Mouse (Mus musculus): ENCODE results near the gene Prim2.

The Prim2 gene

DNA sequence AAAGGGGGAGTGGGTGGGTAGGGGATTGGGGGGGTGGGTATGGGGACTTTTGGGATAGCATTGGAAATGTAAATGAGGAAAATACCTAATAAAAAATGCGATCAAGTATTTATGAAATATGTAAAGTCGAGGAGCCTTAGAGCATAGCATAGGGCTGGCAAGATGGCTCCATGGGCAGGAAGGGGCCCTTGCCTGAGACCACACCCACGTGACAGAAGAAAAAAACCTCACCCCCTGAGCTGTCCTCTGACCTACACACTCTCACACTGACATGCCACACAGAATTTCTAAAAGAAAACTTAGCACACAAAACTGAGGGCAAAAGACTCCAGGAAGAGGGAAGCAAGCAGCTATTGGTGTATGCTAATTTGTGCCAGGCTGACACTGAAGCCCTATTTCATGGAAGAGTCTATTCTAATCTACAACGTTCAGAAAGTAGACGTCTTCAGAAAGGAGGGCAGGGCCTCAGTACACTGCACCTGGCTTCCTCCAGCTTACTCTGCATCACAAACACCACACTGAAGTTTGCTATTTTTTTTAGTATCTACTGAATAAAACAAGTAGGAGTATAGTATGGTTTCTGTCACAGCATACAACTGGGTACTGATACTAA is 65.4 kb downstream of the Prim2 start:
- no peak for DNase-seq (ENCODE audit: low read depth, low spot score)

- DNase-seq (ENCODE audit: low read depth, low spot score), result no peak
Observed at GRCm38 (mm10) chr1:33599698-33600097, 69.9 kb downstream of the Prim2 start.

GRCm38 (mm10) chr1:33599019-33599667 is 70.5 kb downstream of the Prim2 start:
- no peak for DNase-seq (ENCODE audit: low read depth, low spot score)

GRCm38 (mm10) chr1:33597043-33597442 is 72.6 kb downstream of the Prim2 start:
- no peak for DNase-seq (ENCODE audit: low read depth, low spot score)

DNA sequence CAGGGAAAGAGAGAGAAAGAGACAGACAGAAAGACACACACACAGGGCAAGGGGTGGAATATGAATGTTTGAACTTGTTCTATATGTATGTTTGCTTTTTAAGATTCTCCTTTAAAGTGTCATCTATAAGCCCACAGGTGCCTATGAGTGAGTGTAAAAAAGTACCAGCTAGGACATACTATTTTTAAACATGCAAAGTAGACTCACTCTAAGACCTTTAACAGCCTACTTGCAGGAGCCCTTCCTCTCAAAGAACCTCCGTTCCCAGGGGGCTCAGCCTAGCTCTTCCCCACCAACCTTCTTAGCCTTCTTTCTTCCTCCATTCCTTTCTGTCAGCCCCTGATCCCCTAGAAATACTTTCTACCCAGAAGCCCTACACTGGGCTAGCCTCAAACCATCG is 73.7 kb downstream of the Prim2 start:
- no peak for DNase-seq (ENCODE audit: low read depth, low spot score)

GRCm38 (mm10) chr1:33594966-33595365 is 74.6 kb downstream of the Prim2 start:
- DNase-seq (ENCODE audit: low read depth, low spot score), result no peak

- DNase-seq (ENCODE audit: low read depth, low spot score), result no peak
Observed at GRCm38 (mm10) chr1:33593718-33594388, 75.7 kb downstream of the Prim2 start.

GRCm38 (mm10) chr1:33591997-33592608 is 77.5 kb downstream of the Prim2 start:
- DNase-seq (ENCODE audit: low read depth, low spot score), result no peak

- no peak for DNase-seq (ENCODE audit: low read depth, low spot score)
Observed at GRCm38 (mm10) chr1:33590556-33591411, 78.8 kb downstream of the Prim2 start.

DNA sequence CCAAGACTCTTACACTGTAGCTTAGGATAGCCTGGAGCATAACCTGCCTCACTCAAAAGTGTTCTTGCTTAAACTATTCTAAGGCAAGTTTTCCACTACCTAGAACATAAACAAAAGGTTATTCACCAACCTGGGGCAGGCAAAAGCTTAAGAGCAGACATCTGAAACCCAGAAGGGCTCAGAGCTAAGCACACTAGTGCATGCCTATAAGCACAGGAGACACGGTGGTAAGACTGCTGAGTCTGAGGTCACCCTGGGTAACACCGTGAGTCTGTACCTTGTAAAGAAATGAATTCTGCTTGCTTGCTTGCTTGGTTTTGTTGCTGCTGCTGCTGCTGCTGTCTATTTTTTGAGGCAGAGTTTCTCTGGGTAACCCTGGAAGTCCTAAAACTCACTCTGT is 80.1 kb downstream of the Prim2 start:
- DNase-seq (ENCODE audit: low read depth, low spot score), result no peak

DNA sequence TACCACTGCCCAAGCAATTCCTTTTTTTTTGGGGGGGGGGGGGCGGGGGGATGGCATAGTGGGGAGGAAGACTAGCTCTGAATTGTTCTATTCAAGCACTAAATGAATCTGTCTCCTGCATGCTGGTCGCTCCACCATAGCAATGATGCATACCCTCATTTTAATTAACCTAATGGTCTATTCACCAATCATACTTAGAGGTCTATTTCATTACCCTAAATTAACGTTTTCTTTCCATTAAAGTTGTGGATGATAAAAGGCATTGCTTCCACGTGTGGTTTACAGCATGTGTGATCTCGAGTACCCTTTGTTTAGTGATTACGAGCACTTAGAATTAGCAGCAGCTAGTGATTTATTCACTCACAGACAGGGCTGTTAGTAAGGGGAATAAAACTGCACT is 81.0 kb downstream of the Prim2 start:
- no peak for DNase-seq (ENCODE audit: low read depth, low spot score)

GRCm38 (mm10) chr1:33584590-33584978 is 85.0 kb downstream of the Prim2 start:
- DNase-seq (ENCODE audit: low read depth, low spot score), result no peak

DNA sequence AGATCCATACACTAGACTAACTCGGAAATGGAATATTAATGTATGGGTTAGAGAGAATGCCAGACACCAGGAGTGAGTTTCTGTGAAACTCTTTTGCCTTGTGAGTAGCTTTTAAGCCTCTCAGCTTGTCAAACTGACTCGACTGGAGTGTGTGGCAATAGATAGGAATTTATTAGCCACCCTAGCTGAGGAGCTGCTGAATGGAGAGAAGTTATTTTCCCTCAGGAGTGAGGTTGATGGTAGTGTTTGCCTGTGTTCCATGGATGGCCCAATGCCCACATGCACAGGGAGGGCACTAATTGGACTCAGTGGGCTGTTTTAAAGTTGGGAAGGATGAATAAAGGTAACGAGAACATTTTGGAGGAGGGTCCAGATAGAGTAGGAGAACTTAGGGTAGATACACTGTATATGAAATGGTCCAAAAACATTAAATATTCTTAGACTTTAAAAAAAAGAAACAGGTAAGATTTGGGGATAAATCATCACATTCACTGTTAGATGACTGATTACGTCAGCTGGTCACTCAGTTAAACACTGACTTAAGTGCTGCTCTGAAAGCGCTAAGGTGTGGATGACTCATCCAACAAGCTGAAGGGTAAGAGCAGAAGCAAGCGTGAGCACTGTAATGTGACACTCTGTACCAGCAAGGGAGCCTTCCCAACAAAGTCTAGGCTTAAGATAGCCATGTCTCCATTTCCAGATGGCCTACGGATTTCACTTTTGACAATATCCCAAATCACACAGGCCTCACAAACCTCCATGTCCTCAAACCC is 85.6 kb downstream of the Prim2 start:
- no peak for DNase-seq (ENCODE audit: low read depth, low spot score)

DNA sequence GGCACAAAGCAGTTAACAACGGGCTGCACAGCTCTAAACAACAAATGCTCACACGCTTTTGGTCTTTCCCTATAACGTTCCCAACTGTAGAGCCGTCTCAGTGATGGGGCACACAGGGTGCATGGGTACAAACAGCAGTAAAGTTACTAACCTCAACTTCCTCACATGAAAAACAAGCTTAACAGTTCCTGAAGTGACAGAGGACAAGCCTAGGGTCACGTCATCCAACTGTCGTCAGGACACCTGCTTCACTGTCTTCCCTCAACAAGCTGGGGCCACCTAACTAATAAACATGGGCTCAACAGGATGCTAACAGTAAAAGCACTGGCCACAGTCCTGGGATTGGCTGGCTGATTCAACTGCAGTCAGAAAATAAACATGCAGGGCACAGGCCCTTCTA is 91.0 kb downstream of the Prim2 start:
- peak; percentile 41 for DNase-seq (ENCODE audit: low read depth, low spot score)

GRCm38 (mm10) chr1:33574459-33574858 is 95.1 kb downstream of the Prim2 start:
- DNase-seq (ENCODE audit: low read depth, low spot score), result no peak

- peak; percentile 80 for DNase-seq (ENCODE audit: low read depth, low spot score)
Observed at GRCm38 (mm10) chr1:33565764-33566401, 103.7 kb downstream of the Prim2 start.

DNA sequence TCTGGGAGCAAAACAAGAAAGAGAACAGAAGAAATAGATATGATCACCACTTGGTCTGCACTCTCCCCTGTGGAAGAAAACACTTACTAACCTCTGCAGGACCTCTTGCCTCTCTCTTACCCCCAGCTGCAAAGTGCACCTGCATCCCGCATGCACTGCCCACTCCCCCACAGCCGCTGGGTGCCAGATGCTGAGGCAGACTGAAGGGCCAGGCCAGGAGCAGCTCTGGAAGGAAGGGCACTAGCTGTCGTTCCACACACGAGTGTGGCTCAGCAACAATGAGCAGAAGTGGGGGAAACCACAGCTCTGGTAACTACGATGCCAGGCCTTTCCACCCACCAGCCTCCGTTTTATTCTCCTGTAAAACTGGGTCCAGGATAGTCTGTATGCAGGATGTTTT is 105.6 kb downstream of the Prim2 start:
- no peak for DNase-seq (ENCODE audit: low read depth, low spot score)

DNA sequence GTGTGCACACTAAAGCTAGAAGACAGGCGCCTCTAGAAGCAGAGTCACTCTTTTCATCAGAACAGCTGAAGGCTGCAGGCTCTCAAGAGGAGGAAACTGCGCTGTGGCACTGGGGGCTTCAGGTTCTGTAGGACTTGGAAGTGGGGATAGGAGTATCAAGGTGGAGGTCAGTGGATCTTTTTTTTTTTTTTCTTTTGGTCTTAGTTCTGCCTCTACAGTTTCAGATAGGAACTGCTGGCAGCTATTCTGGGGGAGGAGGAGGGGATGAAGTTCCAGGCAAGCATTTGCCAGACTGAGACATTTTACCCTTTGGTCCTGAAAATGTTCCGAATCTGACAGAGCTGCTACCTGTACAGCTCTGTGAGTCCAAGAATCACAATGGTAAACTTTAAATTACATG is 106.0 kb downstream of the Prim2 start:
- no peak for DNase-seq (ENCODE audit: low read depth, low spot score)

- no peak for DNase-seq (ENCODE audit: low read depth, low spot score)
Observed at GRCm38 (mm10) chr1:33556638-33557037, 113.0 kb downstream of the Prim2 start.

- DNase-seq (ENCODE audit: low read depth, low spot score), result no peak
Observed at GRCm38 (mm10) chr1:33555626-33556025, 114.0 kb downstream of the Prim2 start.
